Mouse (Mus musculus) T-cell, adult 2 months (primary cell): ENCODE results near the gene Gm6871.
"Not testable (repeated sequence)": the region's sequence is repeated elsewhere in the genome, so short reads cannot be mapped to it uniquely, and the experiment has no call there.

Experiments
- DNase-seq: peaks from one replicate; pipeline ENCODE4 v3.0.0; 2022; ENCODE audit warnings: low spot score

Gm6871 gene

GRCm38 (mm10) chr7:41573562-41573961 is at the start of gene Gm6871:
Gene Gm6871 (minus strand): TSS chr7:41573662.
- DNase-seq: not testable (repeated sequence)

GRCm38 (mm10) chr7:41616241-41616640 is 42.8 kb upstream of the Gm6871 start:
- DNase-seq: not testable (repeated sequence)

- no peak for DNase-seq
Observed at GRCm38 (mm10) chr7:41611654-41612053, 38.2 kb upstream of the Gm6871 start.

GRCm38 (mm10) chr7:41599932-41600548 is 26.6 kb upstream of the Gm6871 start:
- no peak for DNase-seq

DNA sequence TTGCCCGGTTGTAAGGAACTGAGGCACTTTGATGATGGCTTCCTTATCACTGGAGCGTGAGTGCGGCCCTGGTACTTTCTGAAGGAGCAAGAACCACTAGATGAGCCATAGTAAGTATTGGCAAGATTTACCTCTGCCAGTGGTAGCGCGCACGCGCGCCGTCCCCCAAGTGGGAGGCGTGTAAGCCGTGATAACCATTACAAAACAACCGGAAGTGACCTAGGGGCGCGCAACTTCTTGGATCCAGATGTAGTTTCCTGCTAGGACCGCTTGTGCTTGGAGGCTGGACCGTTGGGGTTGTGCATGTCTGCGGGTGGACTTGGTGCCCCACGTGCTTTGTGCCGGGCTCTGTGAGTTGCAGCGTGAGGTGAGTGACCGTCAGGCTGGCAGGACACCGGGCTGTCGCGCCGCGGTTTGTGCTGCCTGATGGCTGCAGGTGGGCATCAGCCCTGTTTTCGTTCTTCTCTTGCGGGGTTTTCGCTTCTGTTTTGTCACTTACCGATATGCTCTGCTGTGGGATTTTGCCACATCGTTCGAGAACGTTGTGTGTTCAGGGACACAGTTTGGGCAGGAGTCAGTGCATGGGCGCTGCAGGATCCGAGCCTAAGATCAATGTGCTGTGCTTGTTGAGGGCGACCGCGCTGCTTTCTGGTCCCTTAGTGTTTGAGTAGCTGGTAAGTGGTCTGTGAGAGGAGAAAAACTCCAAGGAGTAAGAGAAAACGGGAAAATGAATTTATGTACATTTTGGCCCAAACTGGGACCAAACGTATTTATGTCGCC is 25.8 kb upstream of the Gm6871 start, which contains the start of gene 2610021A01Rik:
2610021A01Rik (plus strand) TSS at position 197 of the 780 bp plus-strand sequence.
- peak; percentile 94 for DNase-seq

DNA sequence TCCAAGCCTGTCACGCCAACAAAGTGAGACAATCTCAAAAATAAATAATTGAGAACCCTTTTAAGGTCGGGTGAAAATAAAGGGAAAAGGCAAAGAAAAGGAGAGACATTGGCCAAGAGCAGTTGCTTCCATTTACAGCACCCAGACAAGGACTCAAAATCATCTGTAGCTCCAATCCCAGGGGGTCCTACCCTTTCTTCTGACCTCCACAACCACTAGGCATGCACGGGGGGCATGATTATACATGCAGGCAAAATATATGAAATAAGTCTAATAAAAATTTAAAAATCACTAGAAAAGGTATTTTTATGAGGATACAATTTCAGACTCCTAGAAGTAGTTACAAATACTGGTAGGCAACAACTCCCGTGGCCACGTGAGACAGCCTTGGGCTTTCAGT is 25.2 kb upstream of the Gm6871 start:
- no peak for DNase-seq

DNA sequence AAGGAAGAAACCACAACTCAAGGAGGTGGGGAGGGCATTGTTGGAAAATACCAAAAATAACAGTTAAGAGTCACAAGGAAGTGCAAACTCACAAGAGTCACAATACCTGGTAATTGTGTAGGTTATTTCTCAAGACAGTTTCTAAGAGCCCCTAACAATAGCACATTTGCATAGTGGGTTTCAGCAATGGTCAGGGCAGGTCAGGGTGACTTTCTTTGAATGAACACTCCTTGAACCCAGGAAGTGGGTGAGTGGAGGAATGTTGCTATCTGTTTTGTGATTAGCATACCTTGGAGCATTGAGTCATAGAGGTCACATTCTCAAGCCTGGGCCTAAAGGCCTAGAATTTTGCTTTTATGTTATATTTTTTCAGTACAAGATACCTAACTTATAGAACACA is 14.4 kb upstream of the Gm6871 start:
- not testable (repeated sequence) for DNase-seq

DNA sequence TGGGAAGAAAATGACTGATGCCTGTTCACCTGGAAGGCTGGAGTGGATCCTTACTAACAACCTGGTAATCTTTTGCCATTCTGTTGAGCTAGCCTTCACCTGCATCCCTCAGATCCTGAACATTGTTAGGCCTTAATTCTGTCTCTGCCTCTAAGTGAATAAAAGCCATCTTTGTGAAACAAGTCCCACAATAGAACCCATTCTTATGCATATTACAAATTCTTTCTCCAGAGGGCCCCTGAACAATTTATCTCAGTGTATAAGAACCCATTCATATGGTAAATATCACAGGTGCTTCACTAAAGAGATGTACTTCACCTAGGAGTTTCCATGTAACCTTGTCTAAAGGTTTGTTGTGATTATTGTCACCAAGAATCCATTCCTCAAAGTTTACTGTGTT is 8.6 kb upstream of the Gm6871 start:
- no peak for DNase-seq

DNA sequence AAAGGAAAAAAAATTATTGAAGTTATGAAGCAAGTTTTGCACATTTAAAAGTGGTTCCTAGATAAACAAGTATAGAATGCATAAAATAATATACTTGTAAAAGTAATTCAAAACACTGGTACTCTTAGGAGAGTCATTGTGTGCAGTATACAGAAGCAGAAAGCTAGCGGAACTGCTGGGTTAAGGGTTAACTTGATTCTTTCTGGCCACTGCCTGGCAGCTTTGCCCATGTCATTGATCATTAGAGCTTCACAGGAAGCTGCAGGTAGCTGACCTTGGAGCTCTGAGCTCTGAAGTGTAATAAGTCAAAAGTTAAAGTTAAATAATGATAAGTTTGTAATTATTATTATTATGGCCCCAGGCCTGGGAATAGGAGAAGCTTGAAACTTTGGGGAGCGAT is 4.5 kb upstream of the Gm6871 start:
- DNase-seq: no peak

DNA sequence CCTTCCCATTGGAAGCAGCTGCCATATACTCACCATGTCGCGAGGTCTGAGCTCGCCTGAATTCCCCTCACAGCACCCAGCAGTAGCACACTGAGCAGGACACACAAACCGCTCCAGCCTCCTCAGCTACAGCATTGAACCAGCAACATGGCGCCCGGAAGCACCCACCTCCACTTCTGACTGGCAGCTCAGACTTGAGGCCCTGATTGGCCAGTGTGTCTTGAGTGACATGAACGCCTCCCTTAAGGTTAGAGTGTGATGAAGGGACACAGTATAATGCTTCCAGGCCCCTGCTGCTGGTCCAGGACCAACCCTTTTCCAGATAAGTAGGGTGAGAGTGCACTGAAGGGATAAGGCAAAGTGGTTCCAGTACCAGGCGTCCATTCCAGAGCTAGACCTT is 12.8 kb downstream of the Gm6871 start:
- no peak for DNase-seq

GRCm38 (mm10) chr7:41512672-41513071 is 60.8 kb downstream of the Gm6871 start:
- DNase-seq: no peak

- no peak for DNase-seq
Observed at GRCm38 (mm10) chr7:41512207-41512606, 61.3 kb downstream of the Gm6871 start.

DNA sequence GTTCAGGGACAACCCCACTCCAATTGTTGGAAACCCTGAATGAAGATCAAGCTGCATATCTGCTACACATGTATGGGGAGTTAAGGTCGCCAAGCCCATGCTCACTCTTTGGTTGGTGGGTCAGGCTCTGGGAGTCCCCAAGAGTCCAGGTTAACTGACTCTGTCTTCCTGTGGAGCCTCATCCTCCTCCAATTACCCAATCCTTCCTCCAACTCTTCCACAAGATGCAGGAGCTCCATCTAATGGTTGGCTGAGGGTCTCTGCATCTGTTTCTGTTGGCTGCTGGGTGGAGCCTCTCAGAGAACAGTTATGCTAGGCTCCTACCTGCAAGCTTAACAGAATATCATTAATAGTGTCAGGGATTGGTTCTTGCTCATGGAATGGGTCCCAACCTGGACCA is 71.1 kb downstream of the Gm6871 start:
- DNase-seq: no peak

GRCm38 (mm10) chr7:41500151-41500934 is 73.1 kb downstream of the Gm6871 start:
- peak; percentile 61 for DNase-seq

- peak; percentile 95 for DNase-seq
Observed at GRCm38 (mm10) chr7:41499389-41500049, 73.9 kb downstream of the Gm6871 start, which contains the start of the genes Gm20449 and AW146154. Gene Gm20449 (minus strand): TSS chr7:41499417. Gene AW146154 (minus strand): TSS chr7:41499890.

DNA sequence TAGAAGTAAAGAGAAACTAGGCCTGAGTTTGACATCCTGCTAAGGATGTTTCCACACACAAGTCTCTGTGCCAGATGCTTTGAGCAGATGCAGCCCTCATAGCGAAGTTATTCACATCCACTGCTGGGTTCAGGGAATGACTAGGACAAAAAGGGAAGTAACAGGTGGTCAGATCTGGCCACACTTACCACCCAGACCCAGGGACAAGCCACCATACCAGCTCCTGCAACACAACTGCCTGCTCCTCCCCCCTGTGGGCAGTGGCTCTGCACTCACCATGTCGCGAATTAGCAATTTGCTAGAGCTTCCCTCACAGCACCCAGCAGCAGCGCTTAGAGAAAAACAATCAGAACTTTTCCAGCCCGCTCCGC is 74.5 kb downstream of the Gm6871 start:
- not testable (repeated sequence) for DNase-seq

DNA sequence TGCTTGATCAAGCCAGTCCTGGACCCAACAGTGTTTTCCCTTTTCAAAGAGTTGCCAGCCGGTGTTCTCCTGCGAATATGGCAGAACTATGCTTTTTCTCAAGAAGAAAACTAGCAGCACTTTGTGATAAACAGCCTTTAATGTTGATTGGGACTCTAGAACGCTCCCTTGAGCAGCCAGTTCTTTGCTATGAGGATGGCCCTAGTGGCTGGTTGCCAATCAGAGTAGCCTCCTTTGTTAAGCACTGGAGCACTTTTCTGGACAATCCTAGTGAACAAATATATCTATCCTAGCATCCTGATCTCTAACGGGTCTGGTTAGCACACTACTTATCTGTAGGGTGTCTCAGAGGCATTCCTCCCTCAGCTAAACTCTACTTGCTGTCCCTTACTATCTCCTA is 75.0 kb downstream of the Gm6871 start:
- not testable (repeated sequence) for DNase-seq

GRCm38 (mm10) chr7:41497871-41498270 is 75.6 kb downstream of the Gm6871 start:
- DNase-seq: no peak
